Mouse (Mus musculus) mammary gland, adult 2 months (tissue): ENCODE measurements around the gene Nr1d1. TPM values are rescaled to one million over a fixed set of nuclear protein-coding genes. Genes with fewer than 3 reads are reported as not detected.

Experiments used
- polyA plus RNA-seq: library from polyadenylated mRNA; depleted of rRNA; stranded (reverse); fragments of >200 nt; gene quantifications from 2 replicates; pipeline ENCODE4 v1.2.3, GENCODE M21; 2012; ENCODE audit warnings: low replicate concordance; rRNA removed

The Nr1d1 gene
- polyA plus RNA-seq: 163 and 226 TPM in 2 replicates

GRCm38 (mm10) chr11:98774582-98775347 lies at the start of gene Nr1d1:
Gene Nr1d1 (minus strand): TSS chr11:98775333.

GRCm38 (mm10) chr11:98804605-98805004 lies 29.5 kb upstream of the Nr1d1 start, which contains the start of gene Casc3:
Gene Casc3 (plus strand): TSS chr11:98804905.

GRCm38 (mm10) chr11:98795015-98795713 lies 20.0 kb upstream of the Nr1d1 start, which contains the start of gene Msl1:
Gene Msl1 (plus strand): TSS chr11:98795516.

DNA sequence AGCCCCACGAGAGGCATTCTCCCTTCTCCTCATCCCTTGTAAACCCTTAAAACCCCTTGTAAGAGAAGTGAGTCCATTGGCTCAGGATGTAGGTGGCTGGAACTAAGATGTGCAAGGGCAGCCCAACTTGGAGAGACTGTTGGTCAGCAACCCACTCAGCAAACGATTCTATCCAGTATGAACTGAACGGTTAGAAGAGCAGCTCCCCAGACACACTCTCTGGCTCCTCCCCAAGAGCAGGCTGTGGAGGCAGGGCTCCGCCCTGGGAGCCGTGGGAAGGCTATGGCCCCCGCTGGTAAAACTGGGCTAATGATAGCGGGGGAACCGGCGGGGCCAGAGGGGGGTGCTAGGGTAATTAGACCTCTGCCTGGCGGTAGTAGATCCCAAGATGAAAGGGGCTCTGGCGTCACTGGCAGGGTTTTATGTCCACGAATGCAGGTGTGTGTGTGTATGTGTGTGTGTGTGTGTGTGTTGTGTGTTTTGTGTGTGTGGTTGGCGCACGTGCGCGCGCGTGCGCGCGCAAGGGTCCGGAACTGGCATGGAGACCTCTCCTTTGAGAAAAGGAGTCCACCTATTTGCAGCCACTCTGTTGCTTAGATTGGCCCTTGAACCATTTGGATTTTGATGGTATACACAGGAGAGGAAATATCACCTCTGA lies 34.6 kb downstream of the Nr1d1 start, which contains the start of gene Thra:
Thra (plus strand) TSS at position 246 of the 658 bp plus-strand sequence.

DNA sequence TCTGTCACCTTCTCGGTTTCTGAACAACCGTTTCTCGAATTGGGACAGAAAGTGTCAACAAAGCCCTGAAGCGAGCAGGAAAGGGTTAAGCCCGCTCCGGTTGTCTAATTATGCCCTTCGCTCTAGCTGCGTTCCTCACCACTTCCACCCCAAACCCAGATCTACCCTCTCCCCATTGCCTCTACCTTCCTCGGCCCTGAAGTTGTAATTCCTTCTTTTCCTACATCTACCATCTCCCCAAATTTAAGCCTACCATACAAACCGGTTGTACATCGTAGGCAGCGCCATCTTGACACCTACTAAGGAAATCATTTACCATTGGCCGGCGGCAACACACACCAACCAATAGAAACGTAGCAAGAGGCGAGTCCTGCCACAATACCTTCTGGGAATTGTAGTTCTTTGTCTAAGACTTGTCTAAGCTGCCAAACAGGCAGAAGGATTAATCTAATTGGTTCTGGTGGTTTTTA lies 46.0 kb downstream of the Nr1d1 start, which contains the start of gene Med24:
Med24 (minus strand) TSS at position 317 of the 470 bp plus-strand sequence.

Other genes starting within 250 kb of the Nr1d1 start
- gene Ikzf3, start 229.3 kb downstream of the Nr1d1 start, polyA plus RNA-seq: 19.7 and 38.8 TPM in 2 replicates
- 0.43 and 0.88 TPM in 2 replicates for gene Zpbp2, start 224.2 kb downstream of the Nr1d1 start, polyA plus RNA-seq
- 218 and 235 TPM in 2 replicates for gene Ormdl3, start 188.0 kb downstream of the Nr1d1 start, polyA plus RNA-seq
- not detected in 2 replicates for gene Lrrc3c, start 177.0 kb downstream of the Nr1d1 start, polyA plus RNA-seq
- not detected in 2 replicates for gene Gm12355, start 149.7 kb downstream of the Nr1d1 start, polyA plus RNA-seq
- gene Gsdma3, start 149.0 kb downstream of the Nr1d1 start, polyA plus RNA-seq: 0.52 TPM in 1 of 2 replicates, not detected in the other
- gene Gsdma2, start 128.6 kb downstream of the Nr1d1 start, polyA plus RNA-seq: not detected in 2 replicates
- 0.05 and 0.52 TPM in 2 replicates for gene Gsdma, start 111.0 kb downstream of the Nr1d1 start, polyA plus RNA-seq
- 169 and 195 TPM in 2 replicates for gene Psmd3, start 92.8 kb downstream of the Nr1d1 start, polyA plus RNA-seq
- gene Csf3, start 74.1 kb downstream of the Nr1d1 start, polyA plus RNA-seq: 1.1 and 1.7 TPM in 2 replicates
- gene Med24, start 45.9 kb downstream of the Nr1d1 start, polyA plus RNA-seq: 75.8 and 98.2 TPM in 2 replicates
- gene Thra, start 34.7 kb downstream of the Nr1d1 start, polyA plus RNA-seq: 88.4 and 134 TPM in 2 replicates
- gene Msl1, start 20.2 kb upstream of the Nr1d1 start, polyA plus RNA-seq: 38.4 and 55.7 TPM in 2 replicates
- 37.2 and 39.8 TPM in 2 replicates for gene Casc3, start 29.6 kb upstream of the Nr1d1 start, polyA plus RNA-seq
- 11.6 and 16.3 TPM in 2 replicates for gene Rapgefl1, start 61.5 kb upstream of the Nr1d1 start, polyA plus RNA-seq
- gene Wipf2, start 88.3 kb upstream of the Nr1d1 start, polyA plus RNA-seq: 10.4 and 20.9 TPM in 2 replicates
- gene Cdc6, start 132.5 kb upstream of the Nr1d1 start, polyA plus RNA-seq: 0.30 and 0.56 TPM in 2 replicates
- gene Rara, start 152.5 kb upstream of the Nr1d1 start, polyA plus RNA-seq: 29.7 and 75.4 TPM in 2 replicates
- gene Gjd3, start 207.7 kb upstream of the Nr1d1 start, polyA plus RNA-seq: 0.14 and 1.6 TPM in 2 replicates
- 1.7 and 2.0 TPM in 2 replicates for gene Top2a, start 248.9 kb upstream of the Nr1d1 start, polyA plus RNA-seq